In genomic region chr11:105507972-105508659, GRCm38 (mm10) we compare ENCODE assay signal across 8 mouse cellular contexts. TPM values are rescaled to one million over a fixed set of nuclear protein-coding genes. Genes with fewer than 3 reads are reported as not detected.
DNase-seq lines count a peak whose midpoint lies in the region.

No protein-coding gene starts in this region.

- DNase-seq in right cerebral cortex, adult 18-20 months: peak; percentile 54
- no peak for DNase-seq in right cerebral cortex, postnatal 14 days
- DNase-seq in forelimb bud, embryonic 11.5 days (ENCODE audit: low read depth, low spot score): peak; percentile 72
- peak; percentile 52 to 79 for DNase-seq in left cerebral cortex, postnatal 14 days (ENCODE audit: low spot score in 2 of 2)
- peak; percentile 51 to 57 for DNase-seq in right cerebral cortex, adult 2 months (ENCODE audit: low spot score in 2 of 2)
- DNase-seq in spleen, adult 18-20 months: no peak
- no peak for DNase-seq in cerebellum, adult 8-10 months
- DNase-seq in kidney, adult 18-20 months: no peak

- intact Hi-C loops in left cerebral cortex, postnatal 14 days (cut with DNase I): no loop called here

RNA-seq across cellular contexts. Expression of gene March10, which starts 51.6 kb away (rescaled TPM):
- total RNA-seq in left cerebral cortex, postnatal 14 days (2021): 1 to 10 TPM; 1.4 to 1.6 TPM

Comparison
In these comparisons a context has a peak if more than half of its experiments do, and no peak if none do; other contexts are left out.
1. DNase-seq: peak in right cerebral cortex, adult 18-20 months (single experiment), forelimb bud, embryonic 11.5 days (single experiment), left cerebral cortex, postnatal 14 days (2 of 2) and right cerebral cortex, adult 2 months (2 of 2); none in right cerebral cortex, postnatal 14 days (single experiment), spleen, adult 18-20 months (0 of 2), cerebellum, adult 8-10 months (single experiment) and kidney, adult 18-20 months (single experiment).